Mouse (Mus musculus) CD8-positive naive resting alpha-beta T cell, adult 2 months (primary cell): Measurements from ENCODE around the gene Gatad2a.
A peak's percentile ranks its signal among the peaks of the same experiment; 100 is the strongest.

Experiments used
- DNase-seq, 2 experiments: peaks; one replicate each; pipeline ENCODE4 v3.0.0; 2022; ENCODE audit warnings: low read depth in 2 of 2, low spot score in 2 of 2

The Gatad2a gene

GRCm38 (mm10) chr8:69879678-69880077 is 116.5 kb downstream of the Gatad2a start:
- DNase-seq = no peak

- no peak for DNase-seq
These were observed 118.2 kb downstream of the Gatad2a start for GRCm38 (mm10) chr8:69877992-69878391.

GRCm38 (mm10) chr8:69877396-69877795 is 118.8 kb downstream of the Gatad2a start:
- no peak for DNase-seq

- no peak for DNase-seq
These were observed 119.2 kb downstream of the Gatad2a start for GRCm38 (mm10) chr8:69876967-69877366.

- DNase-seq = no peak
These were observed 120.1 kb downstream of the Gatad2a start for GRCm38 (mm10) chr8:69876097-69876496.

- DNase-seq = no peak
These were observed 121.5 kb downstream of the Gatad2a start for GRCm38 (mm10) chr8:69874654-69875053.

GRCm38 (mm10) chr8:69874155-69874554 is 122.0 kb downstream of the Gatad2a start:
- DNase-seq = peak in 1 of 2 experiments; percentile 54

GRCm38 (mm10) chr8:69870907-69871306 is 125.3 kb downstream of the Gatad2a start:
- no peak for DNase-seq

GRCm38 (mm10) chr8:69870003-69870765 is 126.0 kb downstream of the Gatad2a start:
- no peak for DNase-seq

GRCm38 (mm10) chr8:69867696-69868326 is 128.4 kb downstream of the Gatad2a start:
- DNase-seq = no peak

GRCm38 (mm10) chr8:69864180-69864579 is 132.0 kb downstream of the Gatad2a start:
- DNase-seq = no peak

- no peak for DNase-seq
These were observed 132.7 kb downstream of the Gatad2a start for GRCm38 (mm10) chr8:69863387-69864020.

- no peak for DNase-seq
These were observed 134.9 kb downstream of the Gatad2a start for GRCm38 (mm10) chr8:69861251-69861650.

GRCm38 (mm10) chr8:69860807-69861206 is 135.4 kb downstream of the Gatad2a start:
- DNase-seq = no peak
